Comparison of ENCODE assay signal across 21 mouse cellular contexts in genomic region chr16:74258241-74258640, GRCm38 (mm10).
A peak's percentile ranks its signal among the peaks of the same experiment; 100 is the strongest.
DNase-seq lines count a peak whose midpoint lies in the region; TF ChIP-seq lines count a peak whose summit lies in the region.
"Had no signal": no experiment of that assay in that cellular context is flagged by ENCODE, and none has a peak within 500 bp of the region (broad histone marks: within the 10 kb centered on the region; RNA-seq: fewer than 3 reads in every experiment).

No protein-coding gene starts in this region.

- no peaks in the 10 kb centered on the region for H3K4me1 ChIP-seq in embryonic facial prominence, embryonic 10.5 days
- H3K4me1 ChIP-seq: embryonic facial prominence, embryonic 12.5 days had no signal

- H3K36me3 ChIP-seq in embryonic facial prominence, embryonic 10.5 days (replicated peaks), result no peaks in the 10 kb centered on the region
- H3K36me3 ChIP-seq: embryonic facial prominence, embryonic 12.5 days; forebrain, embryonic 15.5 days had no signal

- TF ChIP-seq CTCF in brain, embryonic 14.5 days (IDR thresholded peaks at IDR 0.05; ENCODE audit: borderline replicate concordance, extremely low read depth, insufficient read depth, insufficient read length), result no peak

- TF ChIP-seq POLR2A in brain, embryonic 14.5 days (IDR thresholded peaks at IDR 0.05; ENCODE audit: borderline replicate concordance, extremely low read depth, insufficient read depth, insufficient read length, poor library complexity, severe bottlenecking), result no peak

- no peaks in the 10 kb centered on the region for H3K9me3 ChIP-seq in embryonic facial prominence, embryonic 10.5 days
- H3K9me3 ChIP-seq: embryonic facial prominence, embryonic 12.5 days; forebrain, embryonic 13.5 days; forebrain, embryonic 15.5 days had no signal

- WGBS in embryonic facial prominence, embryonic 10.5 days, result 87% methylated on average over 2 of the region's 2 CpGs

- peak; percentile 25 for DNase-seq in layer of hippocampus, adult 11-12 months (ENCODE audit: low spot score)
- no peak for DNase-seq in layer of hippocampus, postnatal 25 days (ENCODE audit: extremely low spot score in 1 of 2, low spot score in 1 of 2)
- peak; percentile 25 for DNase-seq in layer of hippocampus, adult 9-10 months (ENCODE audit: low spot score)
- no peak for DNase-seq in layer of hippocampus, postnatal 10 days (ENCODE audit: low spot score in 2 of 2)
- DNase-seq in brain, embryonic 14.5 days (ENCODE audit: low read depth), result peak; percentile 32
- DNase-seq in embryonic facial prominence, embryonic 10.5 days (ENCODE audit: low spot score), result no peak
- no peak for DNase-seq in ovary, adult 18-20 months (ENCODE audit: low spot score)
- DNase-seq: adrenal gland, adult 2 months; adrenal gland, postnatal 10 days; adrenal gland, postnatal 25 days; cerebellum, adult 11 months; cerebellum, adult 18-20 months; cerebellum, adult 8-10 months; cerebellum, adult 9-11 months; cerebellum, postnatal 14 days; cerebellum, postnatal 36 days; embryo, embryonic 11 days; forebrain, postnatal 0 days had no signal

- H3K4me3 ChIP-seq in embryonic facial prominence, embryonic 10.5 days, result no peak overlapping the region
- H3K4me3 ChIP-seq: embryonic facial prominence, embryonic 12.5 days; forebrain, embryonic 13.5 days; forebrain, embryonic 15.5 days had no signal

- H3K27ac ChIP-seq in embryonic facial prominence, embryonic 10.5 days (replicated peaks), result no peak overlapping the region
- H3K27ac ChIP-seq: embryonic facial prominence, embryonic 12.5 days; forebrain, embryonic 13.5 days; forebrain, embryonic 15.5 days had no signal

- no peaks in the 10 kb centered on the region for H3K27me3 ChIP-seq in embryonic facial prominence, embryonic 10.5 days (replicated peaks; ENCODE audit: low read depth, poor library complexity, severe bottlenecking)
- H3K27me3 ChIP-seq: embryonic facial prominence, embryonic 12.5 days; forebrain, embryonic 13.5 days; forebrain, embryonic 15.5 days had no signal

Comparison
In these comparisons a context has a peak if more than half of its experiments do, and no peak if none do; other contexts are left out.
1. DNase-seq: peak in layer of hippocampus, adult 11-12 months (single experiment), layer of hippocampus, adult 9-10 months (single experiment) and brain, embryonic 14.5 days (single experiment); none in layer of hippocampus, postnatal 25 days (0 of 2), layer of hippocampus, postnatal 10 days (0 of 2), embryonic facial prominence, embryonic 10.5 days (single experiment) and ovary, adult 18-20 months (single experiment).